Mouse (Mus musculus): ENCODE measurements at regions not wholly inside any gene's neighbourhood (a gene's known extent, or its start where the extent isn't known, plus 50 kb on each side); places are given as distances from the start of the nearest gene placed in this dataset.

DNA sequence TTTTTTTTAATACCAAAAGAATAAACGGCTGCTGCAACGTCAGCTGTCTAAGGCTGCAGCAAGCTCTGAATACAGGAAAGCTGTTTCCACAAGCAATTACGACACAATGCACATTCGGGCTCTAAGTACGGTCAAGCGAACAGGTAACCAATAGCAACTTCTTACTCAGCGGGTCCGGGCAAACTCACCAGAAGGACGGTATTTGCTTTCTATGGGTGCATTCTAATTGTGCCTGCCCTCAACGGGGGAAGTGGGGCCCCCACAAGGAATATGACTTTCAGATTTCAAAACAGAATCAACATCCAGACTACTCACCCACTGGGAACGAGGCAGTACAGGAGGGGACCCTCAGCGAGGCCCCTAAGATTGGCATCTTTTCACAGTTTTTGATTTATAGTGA lies 280.1 kb upstream of the Sash1 start:
- DNase-seq (ENCODE audit: low spot score), result no peak

GRCm38 (mm10) chr10:9165598-9165997 lies 279.7 kb upstream of the Sash1 start:
- DNase-seq (ENCODE audit: low spot score), result no peak

GRCm38 (mm10) chr10:9164333-9164732 lies 278.5 kb upstream of the Sash1 start:
- DNase-seq (ENCODE audit: low spot score), result no peak

GRCm38 (mm10) chr10:9161597-9161996 lies 275.7 kb upstream of the Sash1 start:
- DNase-seq (ENCODE audit: low spot score), result no peak

DNA sequence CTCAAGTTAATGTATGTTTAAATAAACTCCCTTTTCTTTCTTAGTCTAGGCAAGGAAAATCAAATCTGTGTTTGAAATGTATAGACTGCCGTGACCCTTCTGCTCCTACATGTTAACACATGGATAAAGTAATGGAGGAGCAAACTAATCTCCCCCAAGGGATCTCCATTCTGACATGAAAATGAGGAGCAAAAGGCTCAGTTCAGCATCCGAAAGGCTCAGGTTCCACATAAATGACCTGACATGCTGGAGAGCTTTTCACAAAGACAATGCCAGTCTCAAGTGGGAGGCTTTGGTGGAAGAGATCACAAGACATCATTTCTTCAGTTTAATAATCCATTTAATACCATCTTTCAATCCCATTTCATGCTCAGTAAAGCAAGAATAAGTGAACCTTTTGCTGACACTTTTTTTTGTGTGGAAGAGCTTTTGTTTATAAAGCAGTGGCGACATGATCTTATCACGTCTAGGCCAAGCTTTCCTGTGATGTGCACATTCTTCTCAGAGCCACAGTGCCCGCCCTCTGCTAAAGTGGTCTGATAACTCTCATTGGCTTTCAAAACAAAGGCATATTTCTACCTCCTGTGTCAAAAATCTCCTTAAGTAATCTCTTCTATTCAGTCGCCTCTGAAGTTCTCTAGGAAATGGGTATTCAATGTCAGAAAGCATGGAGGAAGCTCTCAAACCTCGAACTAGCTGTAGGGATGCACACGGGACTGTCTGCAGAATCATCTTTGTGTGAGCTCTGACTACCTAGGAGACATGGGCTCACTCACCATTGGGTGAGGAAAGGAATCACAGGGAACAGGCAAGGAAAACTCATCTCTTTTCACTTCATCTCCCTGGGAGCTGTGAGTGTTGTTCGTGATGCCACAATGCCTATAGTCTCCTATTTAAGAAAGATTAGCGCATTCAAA lies 271.7 kb upstream of the Sash1 start:
- no peak for DNase-seq (ENCODE audit: low spot score)

GRCm38 (mm10) chr10:9136099-9136498 lies 250.2 kb upstream of the Sash1 start:
- DNase-seq (ENCODE audit: low spot score), result no peak

- no peak for DNase-seq (ENCODE audit: low spot score)
These were observed 248.6 kb upstream of the Sash1 start for GRCm38 (mm10) chr10:9134293-9135021.

DNA sequence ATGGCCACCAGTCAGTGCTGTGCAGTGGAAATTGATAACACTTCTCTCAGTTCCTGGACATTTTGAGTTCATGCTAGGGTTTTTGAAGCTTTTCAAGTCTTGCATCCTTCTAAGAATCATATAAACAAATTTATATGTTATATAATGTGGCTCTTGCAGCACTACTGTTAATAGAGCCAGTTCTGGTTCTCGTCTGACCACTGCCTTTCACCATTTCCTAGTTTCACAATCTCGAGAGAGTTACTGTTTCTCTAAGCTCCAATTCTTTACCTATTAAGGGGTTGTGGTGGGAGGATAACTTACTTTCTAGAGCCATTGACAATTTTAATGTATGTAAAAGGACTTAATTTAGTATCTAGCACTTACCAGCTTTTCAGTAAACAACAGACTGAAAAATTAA lies 244.2 kb upstream of the Sash1 start:
- DNase-seq (ENCODE audit: low spot score), result no peak

DNA sequence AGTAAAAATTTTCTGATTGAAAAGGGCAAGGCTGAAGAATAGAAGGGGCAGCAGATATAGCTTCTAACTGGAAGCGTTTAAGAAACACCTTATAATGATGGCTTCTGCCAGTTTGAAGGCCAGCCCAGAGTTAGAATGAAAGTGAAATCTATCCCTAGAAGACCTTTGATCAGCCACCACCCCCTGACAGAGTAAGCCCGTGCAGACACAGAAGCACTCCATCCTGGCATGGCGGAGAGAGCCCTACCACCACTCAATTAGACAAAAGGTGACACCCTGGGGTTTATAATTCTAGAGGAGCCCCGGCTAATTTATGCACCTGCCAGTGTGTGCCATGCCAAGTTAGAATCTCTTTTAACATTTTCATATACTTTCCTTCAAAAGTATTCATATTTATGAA lies 233.4 kb upstream of the Sash1 start:
- DNase-seq (ENCODE audit: low spot score), result no peak

DNA sequence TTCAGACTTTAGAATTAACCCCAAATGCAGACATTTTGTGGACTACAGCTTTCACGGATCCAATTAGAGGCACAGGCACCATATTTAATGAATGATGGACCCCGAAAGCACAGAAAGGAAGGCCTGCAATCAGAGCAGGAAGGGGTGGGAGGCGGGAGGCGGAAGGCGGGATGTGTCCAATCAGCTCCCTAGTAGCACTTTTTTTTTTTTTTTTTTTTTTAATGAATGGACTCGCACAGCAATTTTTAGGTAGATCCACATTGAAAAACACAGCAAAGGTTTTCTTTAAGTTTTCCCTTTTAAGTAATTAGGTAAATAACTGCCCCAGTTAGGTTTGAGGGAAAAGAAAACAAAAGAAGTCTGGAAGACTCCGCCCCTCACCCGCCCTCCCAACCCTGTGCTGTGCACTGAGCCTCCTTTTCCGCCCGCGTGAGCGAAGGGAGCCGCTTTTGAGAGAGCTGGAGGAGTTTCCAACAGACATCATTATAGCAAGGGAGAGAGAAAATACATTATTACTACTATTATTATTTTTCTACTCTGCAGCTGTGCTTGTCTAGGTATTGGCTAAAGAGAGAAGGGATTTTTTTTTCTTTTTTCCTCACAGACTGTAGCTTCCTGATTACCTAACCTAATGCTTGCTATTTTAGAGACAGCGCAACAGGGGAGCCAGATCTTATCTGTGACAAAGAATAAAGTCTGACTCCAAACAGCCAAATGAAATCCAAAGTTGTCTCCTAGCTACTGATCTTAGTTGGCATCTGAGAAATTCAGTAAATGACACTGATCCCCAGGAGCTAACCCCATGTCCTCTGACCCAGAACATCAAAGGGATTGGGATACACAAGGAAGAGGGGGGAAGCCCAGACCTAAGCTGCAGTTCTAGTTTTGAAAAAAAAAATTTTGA lies 232.0 kb upstream of the Sash1 start:
- no peak for DNase-seq (ENCODE audit: low spot score)

GRCm38 (mm10) chr10:9117134-9117533 lies 231.3 kb upstream of the Sash1 start:
- no peak for DNase-seq (ENCODE audit: low spot score)

DNA sequence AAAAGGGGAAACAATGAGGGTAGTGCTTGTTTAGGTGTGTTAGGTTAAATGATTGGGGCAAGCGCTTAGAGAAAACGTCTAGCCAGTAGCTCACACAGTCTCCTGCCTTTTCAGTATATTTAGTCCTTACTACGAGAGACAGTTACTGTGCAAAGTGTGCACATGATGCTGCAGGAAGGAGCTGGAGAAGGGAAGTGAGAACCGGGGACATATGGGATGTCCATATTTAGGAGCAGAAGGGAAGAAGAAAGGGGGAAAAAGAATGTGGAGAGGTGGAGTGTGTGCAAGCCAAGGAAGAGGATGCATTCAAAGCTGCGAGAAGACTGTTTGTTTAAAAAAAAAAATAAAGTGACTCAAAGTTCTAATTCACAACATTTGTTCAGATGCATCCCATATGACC lies 227.8 kb upstream of the Sash1 start:
- no peak for DNase-seq (ENCODE audit: low spot score)

GRCm38 (mm10) chr10:9111051-9111450 lies 225.2 kb upstream of the Sash1 start:
- no peak for DNase-seq (ENCODE audit: low spot score)

DNA sequence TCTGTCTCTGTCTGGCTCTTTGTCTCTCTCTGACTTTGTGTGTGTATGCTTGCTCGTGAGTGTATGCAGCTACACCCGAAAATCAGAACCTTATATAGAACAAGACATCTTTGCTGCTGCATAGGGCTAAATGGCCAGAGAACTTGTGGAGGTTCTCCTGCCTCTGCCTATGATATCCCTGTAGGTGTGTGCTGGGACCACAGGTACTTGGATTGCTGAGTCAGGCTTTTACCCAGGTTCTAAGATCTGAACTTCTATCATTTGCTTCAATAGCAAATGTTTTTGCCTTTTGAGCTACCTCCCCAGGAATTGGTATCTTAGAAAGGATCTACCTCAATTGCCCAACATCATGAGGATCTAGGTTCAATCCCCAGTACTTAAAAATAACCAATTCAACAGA lies 210.3 kb upstream of the Sash1 start:
- no peak for DNase-seq (ENCODE audit: low spot score)

- no peak for DNase-seq (ENCODE audit: low spot score)
These were observed 209.3 kb upstream of the Sash1 start for GRCm38 (mm10) chr10:9095163-9095562.

DNA sequence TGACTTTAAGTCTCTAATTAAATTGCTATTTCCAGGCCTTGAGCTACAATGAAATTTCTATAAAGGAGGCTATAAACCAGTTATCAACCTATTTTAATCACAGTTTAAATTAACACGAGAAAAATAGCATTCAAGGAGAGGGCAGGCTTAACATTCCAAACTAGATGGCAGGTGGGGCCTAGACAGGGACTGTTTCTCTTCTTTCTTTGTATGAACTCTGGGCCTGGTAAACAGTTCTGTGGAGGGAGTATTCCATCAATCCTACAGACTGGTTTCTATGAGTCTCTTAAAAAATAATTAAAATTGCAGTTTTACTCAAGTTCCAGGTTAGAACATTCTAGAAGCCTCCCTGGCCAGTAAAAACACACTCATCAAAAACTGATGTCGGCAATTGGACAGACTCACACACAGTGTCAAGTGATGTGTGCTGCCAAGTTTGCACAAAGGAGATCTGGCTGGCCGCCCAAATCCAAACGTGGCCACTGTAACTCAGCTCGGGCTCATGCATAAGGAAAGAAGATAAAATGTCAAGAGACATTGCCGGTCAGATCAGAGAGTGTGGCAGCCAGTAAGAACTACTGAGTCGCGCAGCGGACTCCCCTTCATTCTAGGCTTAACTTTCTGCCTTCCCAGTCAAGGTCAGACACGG lies 206.5 kb upstream of the Sash1 start:
- DNase-seq (ENCODE audit: low spot score), result no peak

DNA sequence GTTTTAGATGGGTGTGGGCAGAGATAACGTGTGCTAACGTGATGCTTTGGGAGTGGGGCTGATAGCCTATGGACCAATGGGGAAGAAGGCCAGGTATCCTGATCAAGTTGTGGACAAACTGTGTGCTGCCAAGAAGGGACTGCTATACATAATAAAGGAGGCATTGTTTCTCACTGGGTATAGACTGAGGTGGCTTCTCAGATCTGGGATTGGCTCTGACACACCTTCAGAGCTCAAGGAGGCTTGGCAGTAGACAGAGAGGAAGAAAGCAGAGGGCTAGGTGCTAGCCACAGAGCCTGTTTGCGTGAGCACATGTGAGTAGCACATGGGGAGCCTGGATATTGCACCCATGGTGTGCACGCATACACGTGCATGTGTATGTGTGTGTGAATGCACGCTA lies 205.1 kb upstream of the Sash1 start:
- no peak for DNase-seq (ENCODE audit: low spot score)

DNA sequence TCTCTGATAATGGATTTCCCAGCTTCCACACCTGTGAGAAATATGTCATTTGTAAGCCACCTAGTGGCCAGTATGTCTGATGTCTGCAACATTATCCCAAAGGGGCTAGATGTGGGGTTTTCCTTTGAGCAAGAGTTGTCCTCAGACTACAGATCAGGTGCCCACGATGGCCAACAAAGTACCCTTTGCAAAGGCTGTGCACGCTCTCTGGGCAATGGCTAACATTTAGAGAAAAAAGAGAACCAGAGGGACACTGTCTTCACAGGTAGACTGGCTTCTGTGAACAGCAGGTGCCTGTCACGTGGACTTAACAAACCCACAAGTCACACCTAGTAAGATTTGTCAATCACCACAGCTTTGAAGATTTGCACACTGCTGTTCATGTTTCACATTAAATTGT lies 202.0 kb upstream of the Sash1 start:
- no peak for DNase-seq (ENCODE audit: low spot score)

DNA sequence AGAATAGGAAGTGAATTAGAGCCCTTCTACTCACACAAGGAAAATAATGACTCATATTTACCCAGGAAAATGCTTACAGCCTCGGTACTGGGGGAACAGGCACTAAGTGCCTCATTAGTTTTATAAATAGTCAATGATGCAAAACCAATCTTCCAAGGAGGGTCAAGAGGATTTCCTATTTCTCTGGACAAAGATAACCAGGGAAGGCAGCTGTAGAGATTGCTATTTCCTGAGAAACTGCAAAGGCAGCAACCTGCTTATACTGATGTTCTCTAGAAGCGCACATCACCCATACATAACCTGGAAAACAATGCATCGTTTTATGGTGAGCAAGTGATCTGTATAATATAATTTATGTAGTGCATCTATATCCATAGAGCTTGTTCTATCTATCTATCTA lies 201.3 kb upstream of the Sash1 start:
- no peak for DNase-seq (ENCODE audit: low spot score)

DNA sequence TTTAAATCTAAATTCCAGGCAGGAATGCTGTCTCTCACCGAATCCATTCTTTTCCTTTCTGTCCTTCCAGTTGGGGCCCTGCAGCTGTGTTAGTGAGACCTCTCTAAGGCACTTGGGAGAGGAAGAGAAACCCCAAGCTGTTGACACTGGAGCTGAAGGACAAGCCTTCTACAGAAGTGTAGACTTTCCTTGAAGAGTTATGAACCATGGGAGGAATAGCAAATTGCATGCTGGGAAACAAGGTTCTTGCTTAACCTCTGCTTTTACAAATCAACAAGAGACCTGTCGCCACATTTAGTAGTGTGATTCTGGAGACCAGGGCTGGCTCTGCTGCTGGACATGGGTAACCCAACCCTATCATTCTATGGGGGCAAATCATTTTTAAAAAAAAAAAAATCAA lies 200.8 kb upstream of the Sash1 start:
- no peak for DNase-seq (ENCODE audit: low spot score)

GRCm38 (mm10) chr10:9085441-9085840 lies 199.6 kb upstream of the Sash1 start:
- no peak for DNase-seq (ENCODE audit: low spot score)

- DNase-seq (ENCODE audit: low spot score), result no peak
These were observed 189.0 kb upstream of the Sash1 start for GRCm38 (mm10) chr10:9074916-9075315.

Data from c-Kit-positive CD71-positive TER-119-positive erythroid progenitor cells, embryonic 14.5 days (primary cell).